Mouse (Mus musculus) erythroid progenitor cell, adult 5-6 weeks (primary cell): ENCODE data around the gene Pou2f1. TPM values are rescaled to one million over a fixed set of nuclear protein-coding genes. Genes with fewer than 3 reads are reported as not detected.

Experiments
- ATAC-seq: replicated peaks from 2 replicates; pipeline ENCODE4 v1.8.0; 2016; ENCODE audit warnings: moderate number of reproducible peaks, mild to moderate bottlenecking, moderate TSS enrichment, inconsistent platforms; ENCODE audit not compliant: poor library complexity, low FRiP score, severe bottlenecking
- total RNA-seq, 2 experiments: library from RNA; stranded (forward) in 1 of 2; stranded (reverse) in 1 of 2; fragments of 150-400 nt in 1 of 2; fragments of 186-747, 209-891 nt in 1 of 2; gene quantifications; 2 replicates each; pipeline versions ENCODE4 v1.2.3 to v1.2.4; 2015 to 2017; ENCODE audit warnings: low replicate concordance in 2 of 2

Gene Pou2f1
- total RNA-seq (2015; ENCODE audit: low replicate concordance) (40.4 and 54.1 TPM in 2 replicates), total RNA-seq (2017; ENCODE audit: low replicate concordance) (26.4 and 28.9 TPM in 2 replicates)

GRCm38 (mm10) chr1:166002520-166003155, at the start of gene Pou2f1:
Gene Pou2f1, minus strand, starts transcription at chr1:166002678.
- ATAC-seq, result peak; percentile 81

DNA sequence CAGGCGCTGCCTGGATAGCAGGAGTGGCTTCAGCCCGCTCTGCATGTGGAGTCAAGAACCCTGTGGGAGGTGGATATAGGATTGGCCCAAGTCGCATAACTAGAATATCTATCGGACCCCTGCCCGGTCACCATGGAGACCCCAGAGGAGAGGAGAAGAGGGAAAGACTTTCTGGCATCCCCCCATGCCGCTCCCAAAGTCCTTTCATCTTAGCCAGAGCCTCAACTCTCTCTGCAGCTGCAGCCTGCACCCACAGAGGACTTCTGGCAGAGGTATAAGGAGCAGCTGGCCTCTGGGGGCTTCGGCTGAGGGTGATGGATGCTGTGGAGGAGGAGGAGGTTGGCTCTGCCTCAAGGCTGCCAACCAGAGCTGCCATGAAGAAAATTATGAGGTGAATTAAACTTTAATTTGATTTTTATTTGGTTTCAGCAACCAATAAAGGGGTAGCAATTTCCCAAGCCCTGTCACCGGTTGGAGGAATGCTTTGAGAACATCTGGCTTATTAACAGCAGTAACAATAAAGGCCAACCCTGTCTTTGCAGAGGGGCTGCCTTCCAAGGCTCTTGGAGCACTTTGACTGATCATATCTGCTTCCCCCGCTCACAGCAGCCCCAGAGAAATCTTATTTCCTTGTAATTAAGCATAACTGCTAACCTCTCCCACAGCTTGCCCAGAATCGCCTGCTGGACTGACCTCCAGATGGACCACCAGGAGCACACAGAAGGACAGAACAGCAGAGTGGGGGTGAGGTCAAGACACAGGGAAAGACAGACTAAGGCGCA, 46.8 kb upstream of the Pou2f1 start:
- no peak for ATAC-seq

DNA sequence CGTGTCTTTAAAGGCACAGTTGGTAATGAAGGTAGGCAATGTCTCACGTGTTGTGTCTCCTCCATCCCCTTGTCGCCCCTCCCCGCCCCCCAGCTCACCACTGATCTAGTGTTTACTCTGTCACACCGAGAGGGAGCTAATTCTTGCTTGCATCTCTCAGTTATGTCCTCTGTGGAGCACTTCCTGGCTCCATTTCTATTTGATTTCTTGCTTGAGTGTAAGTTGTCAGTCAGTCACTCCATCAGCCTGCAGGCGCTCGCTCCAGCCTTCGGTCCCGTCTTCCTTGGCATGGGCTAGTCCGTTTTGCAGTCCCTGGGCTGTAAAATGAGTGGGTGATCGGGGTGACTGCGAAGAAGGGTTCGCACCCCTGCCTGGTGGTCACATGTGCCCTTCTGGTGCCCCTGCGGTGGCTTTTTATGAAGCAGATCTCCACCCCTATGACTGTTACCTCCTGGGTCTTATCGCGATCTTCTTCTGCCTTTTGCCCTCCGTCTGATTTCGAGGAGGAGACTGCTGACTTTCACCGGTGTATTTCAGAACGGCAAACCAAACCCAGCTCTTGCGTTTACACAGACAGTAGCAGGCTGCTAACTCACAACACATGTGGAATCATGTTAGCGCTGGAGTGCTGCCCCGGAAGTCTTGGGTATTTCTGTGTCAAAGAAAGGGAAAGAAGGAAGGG, 45.9 kb upstream of the Pou2f1 start:
- 0 out of 2 replicates have a peak, but pooled peaks have one; percentile 14 for ATAC-seq

- ATAC-seq, result no peak
These were observed 45.2 kb upstream of the Pou2f1 start for GRCm38 (mm10) chr1:166047505-166048170.

- no peak for ATAC-seq
These were observed 43.4 kb upstream of the Pou2f1 start for GRCm38 (mm10) chr1:166045894-166046197.

- no peak for ATAC-seq
These were observed 42.8 kb upstream of the Pou2f1 start for GRCm38 (mm10) chr1:166045060-166045893.

DNA sequence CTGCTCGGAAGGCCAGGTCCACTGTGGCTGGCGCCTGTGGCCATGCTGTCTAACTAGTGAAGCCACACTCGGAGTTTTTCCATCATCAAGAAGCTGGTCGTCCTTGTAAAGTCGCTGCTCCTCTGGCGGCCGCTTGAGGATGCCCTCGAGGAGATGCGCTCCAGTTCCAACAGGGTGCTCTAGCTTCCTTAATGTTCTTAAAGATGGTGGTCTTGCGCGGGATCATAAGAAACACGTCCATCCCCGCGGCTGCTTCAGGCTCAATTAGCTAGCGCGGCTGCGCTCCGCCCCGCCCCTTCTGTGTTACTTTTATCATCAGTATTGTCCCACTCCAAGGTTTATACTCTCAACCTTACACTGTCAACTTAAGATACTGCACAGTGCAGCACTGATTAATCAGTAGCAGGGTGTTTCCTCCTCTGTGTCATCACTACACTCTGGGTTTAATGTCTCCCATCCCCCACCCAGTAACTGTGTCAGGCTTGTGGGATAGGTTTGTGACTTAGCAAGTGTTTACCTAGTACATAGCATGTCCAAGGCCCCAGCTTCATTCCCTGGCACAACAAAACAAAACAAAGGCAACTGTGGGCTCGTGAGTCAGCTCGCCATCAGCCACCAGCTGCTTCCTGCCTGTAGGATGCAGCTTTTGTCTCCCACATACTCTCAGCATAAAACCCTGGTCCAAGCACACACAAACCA, 41.1 kb upstream of the Pou2f1 start:
- no peak for ATAC-seq

- ATAC-seq, result no peak
These were observed 39.0 kb upstream of the Pou2f1 start for GRCm38 (mm10) chr1:166041501-166041900.

GRCm38 (mm10) chr1:166038731-166039332, 36.4 kb upstream of the Pou2f1 start:
- ATAC-seq, result no peak

- no peak for ATAC-seq
These were observed 32.6 kb upstream of the Pou2f1 start for GRCm38 (mm10) chr1:166035045-166035444.

DNA sequence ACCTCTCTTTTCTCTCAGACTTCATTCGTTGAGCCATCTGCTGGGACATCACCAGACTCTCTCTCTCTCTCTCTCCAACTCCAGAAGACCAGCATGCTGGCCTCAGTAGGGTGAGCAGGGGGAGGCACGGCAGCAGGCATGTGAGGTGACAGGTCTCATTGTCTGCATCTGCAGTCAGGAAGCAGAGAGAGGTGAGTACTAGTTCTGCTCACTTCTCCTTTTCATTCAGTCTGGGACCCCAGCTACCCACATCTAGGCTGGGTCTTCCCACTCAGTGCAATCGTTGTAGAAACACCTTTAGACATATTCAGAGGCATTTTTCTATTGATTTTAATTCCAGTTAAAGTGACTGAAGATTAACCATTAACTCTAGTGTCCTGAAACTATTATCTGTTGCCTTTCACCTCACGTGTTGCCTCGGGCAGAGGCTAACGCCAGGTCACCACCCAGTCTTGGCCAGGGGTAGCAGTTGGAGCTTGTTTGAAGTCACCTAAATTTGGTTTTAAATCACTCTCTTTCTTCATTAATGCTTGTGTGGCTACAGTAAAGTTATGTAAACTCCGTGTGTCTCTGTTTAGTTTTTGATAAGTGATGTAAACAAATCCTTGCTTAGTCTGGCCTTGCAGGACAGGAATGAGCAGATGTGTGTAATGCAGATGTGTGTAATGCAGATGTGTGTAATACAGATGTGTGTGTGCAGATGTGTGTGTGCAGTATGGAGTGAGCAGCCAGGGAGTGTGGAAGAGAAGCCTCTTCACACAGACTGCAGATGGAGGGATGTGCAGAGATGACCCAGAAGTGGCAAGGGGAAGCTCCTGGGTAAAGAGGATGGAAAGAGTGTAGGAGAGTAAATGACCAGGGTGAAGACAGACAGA, 29.4 kb upstream of the Pou2f1 start:
- ATAC-seq, result no peak

GRCm38 (mm10) chr1:166023981-166024380, 21.5 kb upstream of the Pou2f1 start:
- no peak for ATAC-seq

- ATAC-seq, result no peak
These were observed 14.7 kb upstream of the Pou2f1 start for GRCm38 (mm10) chr1:166017203-166017602.

GRCm38 (mm10) chr1:166016306-166016705, 13.8 kb upstream of the Pou2f1 start:
- no peak for ATAC-seq

DNA sequence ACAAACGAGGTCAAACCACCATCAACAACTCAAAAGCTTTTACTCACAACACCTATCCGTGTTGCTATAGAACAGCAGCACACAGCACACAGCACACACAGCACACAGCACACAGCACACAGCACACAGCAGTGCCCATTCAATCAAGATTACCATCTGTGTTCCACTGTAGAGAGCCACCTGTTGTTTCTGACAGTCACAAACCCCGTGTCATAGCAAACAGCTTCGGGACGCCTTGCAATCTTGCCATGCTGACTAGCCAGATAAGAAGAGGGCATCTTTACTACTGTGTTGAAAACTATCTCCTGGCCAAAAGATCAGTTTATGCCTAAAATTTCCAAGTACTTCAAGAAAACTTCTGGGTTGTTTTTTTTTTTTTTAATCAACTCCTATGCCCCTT, 12.1 kb upstream of the Pou2f1 start:
- peak; percentile 54; the same call in 1 of the 2 replicates for ATAC-seq

DNA sequence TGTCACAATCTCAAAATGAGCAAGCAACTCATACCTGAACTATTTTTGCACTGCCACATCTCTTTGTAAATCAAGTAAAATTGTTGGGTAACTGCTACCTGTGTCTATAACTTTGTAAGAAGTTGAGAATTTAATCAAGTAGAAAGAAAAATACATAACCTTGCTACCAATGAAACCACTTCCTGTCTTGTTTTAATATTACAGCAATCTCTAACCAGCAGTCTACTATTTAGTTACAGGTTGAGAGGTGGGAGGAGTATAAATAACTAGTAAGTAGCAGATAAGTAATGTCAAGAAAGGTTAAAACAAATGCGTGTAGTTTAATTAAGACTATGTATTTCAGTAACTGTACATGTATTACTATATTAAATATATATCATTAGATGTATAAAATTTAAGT, 7.6 kb upstream of the Pou2f1 start:
- ATAC-seq, result no peak

- no peak for ATAC-seq
These were observed 6.3 kb upstream of the Pou2f1 start for GRCm38 (mm10) chr1:166008634-166009350.
